Mouse (Mus musculus): Measurements from ENCODE around the gene Zfhx3. TPM values are rescaled to one million over a fixed set of nuclear protein-coding genes. Genes with fewer than 3 reads are reported as not detected.

The Zfhx3 gene
- total and polyA plus RNA-seq, 2 experiments from 2014 or later, result 14.9 to 15.3 TPM

DNA sequence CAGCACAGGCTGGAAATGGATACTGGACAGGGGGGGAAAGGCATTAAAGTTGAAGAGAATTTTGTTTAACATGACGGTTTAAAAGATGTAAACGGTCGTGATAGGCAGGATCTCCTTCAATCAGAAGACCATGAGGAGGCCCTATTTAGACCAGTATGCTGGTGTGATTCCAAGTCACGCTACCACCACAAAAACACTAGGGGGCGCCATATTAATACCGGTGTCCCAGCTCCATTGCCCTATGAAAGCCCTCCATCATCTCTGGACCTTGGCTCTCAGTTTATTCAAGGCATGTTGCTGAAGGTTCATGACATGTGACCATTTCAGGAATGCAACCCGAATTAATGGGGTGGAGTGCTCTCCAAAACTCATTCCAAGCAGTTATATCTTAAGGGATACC, 631.7 kb downstream of the Zfhx3 start:
- DNase-seq (ENCODE audit: low spot score) (peak; percentile 15), ATAC-seq (no peak)
- no peak overlapping the region for H3K4me3 ChIP-seq (ENCODE audit: low read length)
- H3K4me1 ChIP-seq (ENCODE audit: insufficient read depth, low read length), result no peaks in the 10 kb centered on the region
- H3K9ac ChIP-seq (replicated peaks; ENCODE audit: low read length), result no peak overlapping the region
- H3K4me2 ChIP-seq (ENCODE audit: low read depth, low read length), result no peak overlapping the region
- peak; percentile 50 for TF ChIP-seq CTCF (IDR thresholded peaks at IDR 0.05; ENCODE audit: low read depth)
- WGBS, result 41% methylated on average over 7 of the region's 7 CpGs
- H3K36me3 ChIP-seq (ENCODE audit: insufficient read depth, low read length), result no peaks in the 10 kb centered on the region
- H3K27me3 ChIP-seq (ENCODE audit: insufficient read depth, low read length), result 0 out of 2 replicates have a peak, but pooled peaks cover 6% of the 10 kb centered on the region
- H3K9me3 ChIP-seq (ENCODE audit: low read length), result no peaks in the 10 kb centered on the region
- H3K27ac ChIP-seq, result no peak overlapping the region

DNA sequence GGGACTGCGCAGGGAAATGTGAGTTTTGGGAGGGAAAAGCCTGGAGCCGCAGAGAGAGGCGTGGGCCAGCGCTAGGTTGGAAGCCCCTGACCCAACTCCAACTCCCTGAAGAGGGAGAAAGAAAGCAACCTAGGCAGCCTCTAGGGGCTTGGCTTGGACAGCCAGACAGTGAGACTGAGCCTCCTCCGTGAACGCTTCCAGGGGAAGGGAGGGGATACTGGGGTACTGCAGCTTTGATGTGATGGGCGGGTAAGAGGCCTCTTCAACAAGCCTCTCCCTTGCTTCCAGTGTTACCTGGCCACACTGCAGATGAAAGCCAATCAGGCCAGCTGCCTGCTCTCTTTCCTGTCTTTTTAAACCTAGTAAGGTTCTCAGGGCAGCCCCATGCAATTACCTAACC, 635.1 kb downstream of the Zfhx3 start:
- Histone ChIP-seq H3K4me2 (ENCODE audit: low read depth, low read length) (no peak overlapping the region), H3K27ac (no peak overlapping the region), H3K4me3 (ENCODE audit: low read length) (no peak overlapping the region), H3K9ac (replicated peaks; ENCODE audit: low read length) (no peak overlapping the region), H3K4me1 (ENCODE audit: insufficient read depth, low read length) (no peaks in the 10 kb centered on the region), H3K36me3 (ENCODE audit: insufficient read depth, low read length) (no peaks in the 10 kb centered on the region), H3K27me3 (ENCODE audit: insufficient read depth, low read length) (0 out of 2 replicates have a peak, but pooled peaks cover 6% of the 10 kb centered on the region), H3K9me3 (ENCODE audit: low read length) (no peaks in the 10 kb centered on the region)
- 40% methylated on average over 7 of the region's 7 CpGs for WGBS
- DNase-seq (ENCODE audit: low spot score) (no peak), ATAC-seq (no peak)
- TF ChIP-seq CTCF (IDR thresholded peaks at IDR 0.05; ENCODE audit: low read depth), result no peak

DNA sequence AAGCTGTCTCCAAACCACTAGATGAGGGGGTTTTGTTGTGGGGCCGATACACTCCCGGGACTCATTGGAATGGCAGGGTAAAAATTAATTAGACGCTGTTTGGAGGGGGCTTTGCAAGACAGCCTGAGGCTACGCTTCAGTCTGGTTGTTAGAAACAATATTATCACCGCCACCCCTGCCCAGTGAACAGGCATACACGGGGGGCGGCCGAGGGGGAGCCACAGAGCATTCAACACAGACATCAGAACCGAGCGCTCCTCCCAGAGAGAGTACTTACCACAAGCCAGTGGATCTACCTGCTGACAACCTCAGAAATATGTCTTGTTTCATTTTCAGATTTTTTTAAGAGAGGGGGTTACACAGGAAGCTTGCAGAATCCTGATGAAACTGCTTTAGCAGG, 635.9 kb downstream of the Zfhx3 start:
- DNase-seq (ENCODE audit: low spot score) (no peak), ATAC-seq (no peak)
- H3K27me3 ChIP-seq (ENCODE audit: insufficient read depth, low read length), result 0 out of 2 replicates have a peak, but pooled peaks cover 6% of the 10 kb centered on the region
- no peak overlapping the region for H3K9ac ChIP-seq (replicated peaks; ENCODE audit: low read length)
- no peak overlapping the region for H3K4me3 ChIP-seq (ENCODE audit: low read length)
- WGBS, result 54% methylated on average over 10 of the region's 10 CpGs
- no peaks in the 10 kb centered on the region for H3K36me3 ChIP-seq (ENCODE audit: insufficient read depth, low read length)
- no peaks in the 10 kb centered on the region for H3K4me1 ChIP-seq (ENCODE audit: insufficient read depth, low read length)
- TF ChIP-seq CTCF (IDR thresholded peaks at IDR 0.05; ENCODE audit: low read depth), result no peak
- no peak overlapping the region for H3K4me2 ChIP-seq (ENCODE audit: low read depth, low read length)
- no peak overlapping the region for H3K27ac ChIP-seq
- no peaks in the 10 kb centered on the region for H3K9me3 ChIP-seq (ENCODE audit: low read length)

DNA sequence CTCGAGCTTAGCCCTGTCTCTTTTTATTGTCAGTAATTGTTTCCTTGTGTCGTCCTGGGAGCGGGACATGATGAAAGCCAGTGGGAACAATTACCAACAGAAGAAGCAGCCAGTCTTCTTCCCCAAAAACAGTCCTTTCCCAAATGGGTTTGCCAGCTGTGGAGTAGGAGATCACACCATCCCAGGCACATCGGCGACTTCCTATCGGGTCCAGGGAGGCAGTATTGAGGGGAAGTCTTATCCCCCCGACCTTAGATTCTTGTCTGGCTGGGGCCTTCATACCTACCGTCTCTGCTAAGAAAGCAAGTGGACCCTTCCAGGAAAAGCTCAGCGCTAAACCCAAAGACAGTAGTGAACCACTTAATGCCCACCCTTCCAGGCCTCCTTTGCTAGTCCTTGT, 637.4 kb downstream of the Zfhx3 start:
- no peak for TF ChIP-seq CTCF (IDR thresholded peaks at IDR 0.05; ENCODE audit: low read depth)
- Histone ChIP-seq H3K9ac (replicated peaks; ENCODE audit: low read length) (no peak overlapping the region), H3K27me3 (ENCODE audit: insufficient read depth, low read length) (0 out of 2 replicates have a peak, but pooled peaks cover 6% of the 10 kb centered on the region), H3K4me3 (ENCODE audit: low read length) (no peak overlapping the region), H3K4me1 (ENCODE audit: insufficient read depth, low read length) (no peaks in the 10 kb centered on the region), H3K36me3 (ENCODE audit: insufficient read depth, low read length) (no peaks in the 10 kb centered on the region), H3K9me3 (ENCODE audit: low read length) (no peaks in the 10 kb centered on the region), H3K27ac (no peak overlapping the region), H3K4me2 (ENCODE audit: low read depth, low read length) (no peak overlapping the region)
- ATAC-seq, result no peak
- WGBS, result 66% methylated on average over 9 of the region's 9 CpGs
- no peak for DNase-seq (ENCODE audit: low spot score)

DNA sequence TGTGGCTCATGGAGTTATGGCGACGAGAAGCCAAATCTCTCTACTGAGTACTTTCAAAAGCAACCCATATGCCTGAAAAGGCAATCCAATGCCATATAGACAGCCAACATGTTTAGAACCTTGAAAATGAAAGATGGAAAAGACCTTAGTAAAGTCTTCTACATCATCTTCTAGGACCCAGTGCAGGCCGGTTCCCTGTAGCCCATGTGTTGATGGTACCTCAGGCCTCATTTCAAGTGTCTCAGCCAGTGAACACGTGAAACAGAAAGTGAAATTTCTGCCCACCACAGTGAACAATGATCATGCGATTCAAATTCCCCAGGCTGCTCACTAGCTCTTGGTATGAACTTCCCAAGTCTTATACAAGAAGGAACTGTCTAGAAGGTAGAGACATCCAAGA, 637.9 kb downstream of the Zfhx3 start:
- H3K9me3 ChIP-seq (ENCODE audit: low read length), result no peaks in the 10 kb centered on the region
- no peak overlapping the region for H3K4me3 ChIP-seq (ENCODE audit: low read length)
- no peak overlapping the region for H3K27ac ChIP-seq
- H3K36me3 ChIP-seq (ENCODE audit: insufficient read depth, low read length), result no peaks in the 10 kb centered on the region
- DNase-seq (ENCODE audit: low spot score) (no peak), ATAC-seq (no peak)
- H3K4me1 ChIP-seq (ENCODE audit: insufficient read depth, low read length), result no peaks in the 10 kb centered on the region
- peaks cover 6% of the 10 kb centered on the region; the same call in 1 of the 2 replicates for H3K27me3 ChIP-seq (ENCODE audit: insufficient read depth, low read length)
- TF ChIP-seq CTCF (IDR thresholded peaks at IDR 0.05; ENCODE audit: low read depth), result no peak
- WGBS, result 94% methylated on average over 5 of the region's 5 CpGs
- H3K4me2 ChIP-seq (ENCODE audit: low read depth, low read length), result no peak overlapping the region
- no peak overlapping the region for H3K9ac ChIP-seq (replicated peaks; ENCODE audit: low read length)

DNA sequence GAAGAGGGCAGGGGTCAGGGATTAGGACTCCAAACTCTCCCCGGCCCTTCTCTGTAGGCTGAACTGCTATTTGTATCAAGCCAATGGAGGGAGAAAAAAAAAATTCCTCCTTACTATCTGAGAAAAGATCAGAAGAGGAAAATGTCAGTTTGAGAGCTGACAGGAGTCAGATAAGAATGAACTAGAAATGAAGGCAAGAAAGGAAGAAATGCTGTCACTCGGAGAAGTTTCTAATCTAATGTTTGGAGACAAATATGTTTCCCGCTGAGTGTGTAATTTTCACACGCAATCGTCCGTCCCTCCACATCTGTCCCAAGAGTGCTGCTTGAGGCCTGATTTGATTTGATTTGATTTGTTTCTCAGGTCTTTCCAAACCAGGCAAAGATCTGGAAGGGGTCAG, 639.1 kb downstream of the Zfhx3 start:
- no peak for TF ChIP-seq CTCF (IDR thresholded peaks at IDR 0.05; ENCODE audit: low read depth)
- Histone ChIP-seq H3K4me2 (ENCODE audit: low read depth, low read length) (no peak overlapping the region), H3K27me3 (ENCODE audit: insufficient read depth, low read length) (peaks cover under 1% of the 10 kb centered on the region; the same call in 1 of the 2 replicates), H3K9ac (replicated peaks; ENCODE audit: low read length) (no peak overlapping the region), H3K9me3 (ENCODE audit: low read length) (no peaks in the 10 kb centered on the region), H3K36me3 (ENCODE audit: insufficient read depth, low read length) (no peaks in the 10 kb centered on the region), H3K4me3 (ENCODE audit: low read length) (no peak overlapping the region), H3K4me1 (ENCODE audit: insufficient read depth, low read length) (no peaks in the 10 kb centered on the region), H3K27ac (no peak overlapping the region)
- ATAC-seq, result no peak
- 73% methylated on average over 6 of the region's 6 CpGs for whole genome bisulfite sequencing
- DNase-seq (ENCODE audit: low spot score), result no peak

DNA sequence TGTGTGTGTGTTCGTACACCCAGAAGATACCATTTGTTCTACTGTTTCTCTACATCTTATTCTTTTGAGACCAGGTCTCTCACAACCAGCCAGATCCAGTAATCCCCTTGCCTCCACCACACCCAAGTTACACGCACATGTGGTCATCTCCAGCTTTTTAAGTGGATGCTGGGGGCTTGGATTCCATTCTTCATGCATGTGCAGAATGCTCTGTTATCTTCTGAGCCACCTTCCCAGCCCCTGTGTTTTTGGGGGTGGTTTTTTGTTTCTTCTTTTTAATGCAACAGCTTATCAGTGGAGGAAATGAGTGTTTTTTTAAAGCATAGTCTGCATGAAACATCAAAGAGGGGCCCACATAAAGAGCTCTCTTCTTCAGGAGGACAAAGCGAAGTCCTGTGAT, 639.8 kb downstream of the Zfhx3 start:
- 86% methylated on average over 3 of the region's 3 CpGs for WGBS
- H3K9ac ChIP-seq (replicated peaks; ENCODE audit: low read length), result no peak overlapping the region
- DNase-seq (ENCODE audit: low spot score) (no peak), ATAC-seq (no peak)
- H3K4me2 ChIP-seq (ENCODE audit: low read depth, low read length), result no peak overlapping the region
- no peak for TF ChIP-seq CTCF (IDR thresholded peaks at IDR 0.05; ENCODE audit: low read depth)
- no peak overlapping the region for H3K27ac ChIP-seq
- H3K36me3 ChIP-seq (ENCODE audit: insufficient read depth, low read length), result no peaks in the 10 kb centered on the region
- H3K27me3 ChIP-seq (ENCODE audit: insufficient read depth, low read length), result no peaks in the 10 kb centered on the region; the same call in 1 of the 2 replicates
- no peaks in the 10 kb centered on the region for H3K4me1 ChIP-seq (ENCODE audit: insufficient read depth, low read length)
- H3K9me3 ChIP-seq (ENCODE audit: low read length), result no peaks in the 10 kb centered on the region
- H3K4me3 ChIP-seq (ENCODE audit: low read length), result no peak overlapping the region

Data from hindbrain, postnatal 0 days (tissue).